ENCODE assay signal across 9 mouse cellular contexts in genomic region chr6:63257876-63258275, GRCm38 (mm10). TPM values are rescaled to one million over a fixed set of nuclear protein-coding genes. Genes with fewer than 3 reads are reported as not detected.
DNase-seq lines count a peak whose midpoint lies in the region; ATAC-seq and TF ChIP-seq lines count a peak whose summit lies in the region.
"Had no signal": no experiment of that assay in that cellular context is flagged by ENCODE, and none has a peak within 500 bp of the region (broad histone marks: within the 10 kb centered on the region; RNA-seq: fewer than 3 reads in every experiment).

No protein-coding gene starts in this region.

- peaks cover 8% of the 10 kb centered on the region for H3K27me3 ChIP-seq in lung, postnatal 0 days (replicated peaks; ENCODE audit: insufficient read depth, low read length)
- H3K27me3 ChIP-seq in embryonic facial prominence, embryonic 10.5 days (replicated peaks; ENCODE audit: low read depth, poor library complexity, severe bottlenecking), result peaks cover 54% of the 10 kb centered on the region
- H3K27me3 ChIP-seq in neural tube, embryonic 11.5 days (ENCODE audit: control insufficient read depth, insufficient read depth, low read length), result no peaks in the 10 kb centered on the region

- DNase-seq in lung, postnatal 0 days (ENCODE audit: low spot score), result no peak
- no peak for DNase-seq in lung, postnatal 4 days
- DNase-seq in embryonic facial prominence, embryonic 10.5 days (ENCODE audit: low spot score), result peak; percentile 19
- DNase-seq in layer of hippocampus, adult 9-11 months, result peak; percentile 5
- no peak for DNase-seq in neural tube, embryonic 11.5 days (ENCODE audit: low spot score)
- no peak for DNase-seq in c-Kit-positive CD71-positive TER-119-positive erythroid progenitor cells, embryonic 14.5 days (ENCODE audit: low spot score)
- DNase-seq in kidney, postnatal 25 days, result no peak
- no peak for DNase-seq in thymus, postnatal 25 days

- no peaks in the 10 kb centered on the region for H3K4me1 ChIP-seq in lung, postnatal 0 days (ENCODE audit: insufficient read depth, low read depth, low read length)
- peaks cover 14% of the 10 kb centered on the region; the same call in 1 of the 2 replicates for H3K4me1 ChIP-seq in embryonic facial prominence, embryonic 10.5 days
- H3K4me1 ChIP-seq in neural tube, embryonic 11.5 days (ENCODE audit: control insufficient read depth, insufficient read depth, low read length), result no peaks in the 10 kb centered on the region

- H3K36me3 ChIP-seq in lung, postnatal 0 days (ENCODE audit: insufficient read depth, low read length), result no peaks in the 10 kb centered on the region
- H3K36me3 ChIP-seq in embryonic facial prominence, embryonic 10.5 days (replicated peaks), result no peaks in the 10 kb centered on the region
- H3K36me3 ChIP-seq in neural tube, embryonic 11.5 days (ENCODE audit: control insufficient read depth, insufficient read depth, low read length), result no peaks in the 10 kb centered on the region

- H3K9ac ChIP-seq in lung, postnatal 0 days (replicated peaks; ENCODE audit: low read depth), result no peak overlapping the region
- H3K9ac ChIP-seq in neural tube, embryonic 11.5 days (ENCODE audit: low read length), result peak overlapping the region; percentile 77; the same call in 1 of the 2 replicates

- H3K9me3 ChIP-seq in lung, postnatal 0 days (ENCODE audit: low read length), result no peaks in the 10 kb centered on the region
- no peaks in the 10 kb centered on the region for H3K9me3 ChIP-seq in embryonic facial prominence, embryonic 10.5 days
- no peaks in the 10 kb centered on the region for H3K9me3 ChIP-seq in neural tube, embryonic 11.5 days (ENCODE audit: control insufficient read depth, low read length)

- ATAC-seq in lung, postnatal 0 days, result no peak
- ATAC-seq in neural tube, embryonic 11.5 days (ENCODE audit: insufficient read depth, low FRiP score, low TSS enrichment), result peak; percentile 15; the same call in 1 of the 2 replicates

- peak overlapping the region; percentile 94 for H3K4me2 ChIP-seq in lung, postnatal 0 days (replicated peaks; ENCODE audit: low read depth, low read length)
- H3K4me2 ChIP-seq in neural tube, embryonic 11.5 days (ENCODE audit: low read depth), result peak overlapping the region; percentile 82

- peak overlapping the region; percentile 50; the same call in 1 of the 2 replicates for H3K4me3 ChIP-seq in lung, postnatal 0 days (ENCODE audit: low read depth, low read length)
- H3K4me3 ChIP-seq in embryonic facial prominence, embryonic 10.5 days, result peak overlapping the region; percentile 79
- H3K4me3 ChIP-seq in neural tube, embryonic 11.5 days (ENCODE audit: low read depth, low read length), result peak overlapping the region; percentile 75

- WGBS in lung, postnatal 0 days, result 5% methylated on average over 11 of the region's 11 CpGs
- under 1% methylated on average over 11 of the region's 11 CpGs for WGBS in embryonic facial prominence, embryonic 10.5 days
- 3% methylated on average over 11 of the region's 11 CpGs for WGBS in neural tube, embryonic 11.5 days

- TF ChIP-seq EP300 in lung, postnatal 0 days (IDR thresholded peaks at IDR 0.05), result no peak

- TF ChIP-seq CTCF in lung, postnatal 0 days (IDR thresholded peaks at IDR 0.05), result no peak

- no peak overlapping the region for H3K27ac ChIP-seq in lung, postnatal 0 days (ENCODE audit: low read length)
- no peak overlapping the region for H3K27ac ChIP-seq in embryonic facial prominence, embryonic 10.5 days (replicated peaks)
- peak overlapping the region; percentile 85; the same call in 1 of the 2 replicates for H3K27ac ChIP-seq in neural tube, embryonic 11.5 days (ENCODE audit: low read depth, low read length)

RNA-seq across cellular contexts. Expression of gene Grid2, which starts 2.2 kb away (rescaled TPM):
- 0.37 and 0.45 TPM in 2 replicates for polyA plus RNA-seq in lung, postnatal 0 days (2015; fragmentation: Nextera tagmentation; extraction: Ambion mirVana)
- 0.40 and 0.79 TPM in 2 replicates for polyA plus RNA-seq in embryonic facial prominence, embryonic 10.5 days (2016; fragmentation: Nextera tagmentation; extraction: Ambion mirVana)
- polyA plus RNA-seq in neural tube, embryonic 11.5 days (2014; fragmentation: Nextera tagmentation; extraction: Ambion mirVana), result 3.3 and 3.4 TPM in 2 replicates
- polyA plus RNA-seq: liver, embryonic 16.5 days had no signal

Comparison
In these comparisons a context has a peak if more than half of its experiments do, and no peak if none do; other contexts are left out.
1. DNase-seq: peak in embryonic facial prominence, embryonic 10.5 days (single experiment) and layer of hippocampus, adult 9-11 months (single experiment); none in lung, postnatal 0 days (single experiment), lung, postnatal 4 days (0 of 2), neural tube, embryonic 11.5 days (single experiment), c-Kit-positive CD71-positive TER-119-positive erythroid progenitor cells, embryonic 14.5 days (single experiment), kidney, postnatal 25 days (0 of 2) and thymus, postnatal 25 days (single experiment).
2. Peak in every context shown above with its lines, with median percentiles within 50 percentile points of each other: H3K4me3 ChIP-seq.